Mouse (Mus musculus): ENCODE results near the gene Sp6. TPM values are rescaled to one million over a fixed set of nuclear protein-coding genes. Genes with fewer than 3 reads are reported as not detected.
A peak's percentile ranks its signal among the peaks of the same experiment; 100 is the strongest.

Gene Sp6
- polyA plus RNA-seq, 1 experiment from 2014 or later: not detected

- peaks cover 48% of the 10 kb centered on the region for H3K27me3 ChIP-seq (ENCODE audit: control insufficient read depth, insufficient read depth, low read length)
- 3% methylated on average over 17 of the region's 17 CpGs for WGBS
- peak overlapping the region; percentile 74 for H3K9ac ChIP-seq (ENCODE audit: low read length)
- H3K27ac ChIP-seq (replicated peaks in 1 of 2; ENCODE audit: control insufficient read depth in 1 of 2, insufficient read depth in 1 of 2, low read depth in 2 of 2, low read length in 2 of 2): peak overlapping the region; percentile 62 to 67
- peak overlapping the region; percentile 30 to 35 for H3K4me3 ChIP-seq (ENCODE audit: control insufficient read depth in 1 of 2, insufficient read depth in 1 of 2, low read depth in 1 of 2, low read length in 2 of 2)
- no peaks in the 10 kb centered on the region for H3K9me3 ChIP-seq (ENCODE audit: control insufficient read depth, low read length)
- peak; percentile 36; the same call in 1 of the 2 replicates for ATAC-seq (ENCODE audit: insufficient number of reproducible peaks, insufficient read depth, low FRiP score, low read depth)
- no peaks in the 10 kb centered on the region for H3K36me3 ChIP-seq (ENCODE audit: control insufficient read depth, insufficient read depth, low read length)
- H3K4me2 ChIP-seq (ENCODE audit: low read length): peak overlapping the region; percentile 74
- peaks cover 18 to 27% of the 10 kb centered on the region in 2 experiments for H3K4me1 ChIP-seq (ENCODE audit: control insufficient read depth in 2 of 2, insufficient read depth in 2 of 2, low read length in 2 of 2)
Observed at GRCm38 (mm10) chr11:97025721-97026344, 12.6 kb downstream of the Sp6 start.

- no peaks in the 10 kb centered on the region for H3K9me3 ChIP-seq (ENCODE audit: control insufficient read depth, low read length)
- H3K4me1 ChIP-seq (ENCODE audit: control insufficient read depth in 2 of 2, insufficient read depth in 2 of 2, low read length in 2 of 2): peaks cover 11 to 13% of the 10 kb centered on the region in 2 experiments
- peak within 1 kb of the TSS; percentile 66 for H3K4me2 ChIP-seq (ENCODE audit: low read length)
- H3K36me3 ChIP-seq (ENCODE audit: control insufficient read depth, insufficient read depth, low read length): peaks cover 16% of the 10 kb centered on the region; the same call in 1 of the 2 replicates
- 1% methylated on average over 25 of the region's 25 CpGs for WGBS
- ATAC-seq (ENCODE audit: insufficient number of reproducible peaks, insufficient read depth, low FRiP score, low read depth): no peak
- H3K27ac ChIP-seq (replicated peaks in 1 of 2; ENCODE audit: control insufficient read depth in 1 of 2, insufficient read depth in 1 of 2, low read depth in 2 of 2, low read length in 2 of 2): peak within 1 kb of the TSS; percentile 58 to 65
- H3K4me3 ChIP-seq (ENCODE audit: control insufficient read depth in 1 of 2, insufficient read depth in 1 of 2, low read depth in 1 of 2, low read length in 2 of 2): peak within 1 kb of the TSS; percentile 58 to 80
- peak within 1 kb of the TSS; percentile 74 for H3K9ac ChIP-seq (ENCODE audit: low read length)
- H3K27me3 ChIP-seq (ENCODE audit: control insufficient read depth, insufficient read depth, low read length): peaks cover 9% of the 10 kb centered on the region
Observed at GRCm38 (mm10) chr11:97029686-97030417, 16.7 kb downstream of the Sp6 start, which contains the start of gene Scrn2. TSS of gene Scrn2 (plus strand) at chr11:97029938.

GRCm38 (mm10) chr11:97030426-97030825 lies 17.2 kb downstream of the Sp6 start:
- Histone ChIP-seq H3K4me3 (ENCODE audit: control insufficient read depth in 1 of 2, insufficient read depth in 1 of 2, low read depth in 1 of 2, low read length in 2 of 2) (peak overlapping the region; percentile 58 to 80), H3K27ac (replicated peaks in 1 of 2; ENCODE audit: control insufficient read depth in 1 of 2, insufficient read depth in 1 of 2, low read depth in 2 of 2, low read length in 2 of 2) (no peak overlapping the region), H3K4me2 (ENCODE audit: low read length) (peak overlapping the region; percentile 66), H3K9ac (ENCODE audit: low read length) (peak overlapping the region; percentile 74), H3K4me1 (ENCODE audit: control insufficient read depth in 2 of 2, insufficient read depth in 2 of 2, low read length in 2 of 2) (peaks cover 6 to 11% of the 10 kb centered on the region in 2 experiments), H3K9me3 (ENCODE audit: control insufficient read depth, low read length) (no peaks in the 10 kb centered on the region), H3K36me3 (ENCODE audit: control insufficient read depth, insufficient read depth, low read length) (peaks cover 16% of the 10 kb centered on the region; the same call in 1 of the 2 replicates), H3K27me3 (ENCODE audit: control insufficient read depth, insufficient read depth, low read length) (0 out of 2 replicates have a peak, but pooled peaks cover 3% of the 10 kb centered on the region)
- WGBS: 22% methylated on average over 15 of the region's 15 CpGs
- no peak for ATAC-seq (ENCODE audit: insufficient number of reproducible peaks, insufficient read depth, low FRiP score, low read depth)

- 61% methylated on average over 12 of the region's 12 CpGs for WGBS
- peaks cover 0 to 7% of the 10 kb centered on the region in 2 experiments; a peak in 2 of 4 replicates for H3K4me1 ChIP-seq (ENCODE audit: control insufficient read depth in 2 of 2, insufficient read depth in 2 of 2, low read length in 2 of 2)
- no peak for ATAC-seq (ENCODE audit: insufficient number of reproducible peaks, insufficient read depth, low FRiP score, low read depth)
- H3K4me2 ChIP-seq (ENCODE audit: low read length): no peak overlapping the region
- H3K27me3 ChIP-seq (ENCODE audit: control insufficient read depth, insufficient read depth, low read length): no peaks in the 10 kb centered on the region
- no peaks in the 10 kb centered on the region for H3K9me3 ChIP-seq (ENCODE audit: control insufficient read depth, low read length)
- no peak overlapping the region for H3K9ac ChIP-seq (ENCODE audit: low read length)
- peaks cover 16% of the 10 kb centered on the region; the same call in 1 of the 2 replicates for H3K36me3 ChIP-seq (ENCODE audit: control insufficient read depth, insufficient read depth, low read length)
- no peak overlapping the region for H3K4me3 ChIP-seq (ENCODE audit: control insufficient read depth in 1 of 2, insufficient read depth in 1 of 2, low read depth in 1 of 2, low read length in 2 of 2)
- no peak overlapping the region for H3K27ac ChIP-seq (replicated peaks in 1 of 2; ENCODE audit: control insufficient read depth in 1 of 2, insufficient read depth in 1 of 2, low read depth in 2 of 2, low read length in 2 of 2)
Observed at GRCm38 (mm10) chr11:97031977-97032376, 18.8 kb downstream of the Sp6 start.

- Histone ChIP-seq H3K4me1 (ENCODE audit: control insufficient read depth in 2 of 2, insufficient read depth in 2 of 2, low read length in 2 of 2) (peaks cover 0 to 7% of the 10 kb centered on the region in 2 experiments; a peak in 2 of 4 replicates), H3K4me3 (ENCODE audit: control insufficient read depth in 1 of 2, insufficient read depth in 1 of 2, low read depth in 1 of 2, low read length in 2 of 2) (no peak overlapping the region), H3K4me2 (ENCODE audit: low read length) (no peak overlapping the region), H3K27me3 (ENCODE audit: control insufficient read depth, insufficient read depth, low read length) (no peaks in the 10 kb centered on the region), H3K9ac (ENCODE audit: low read length) (no peak overlapping the region), H3K36me3 (ENCODE audit: control insufficient read depth, insufficient read depth, low read length) (peaks cover 16% of the 10 kb centered on the region; the same call in 1 of the 2 replicates), H3K9me3 (ENCODE audit: control insufficient read depth, low read length) (no peaks in the 10 kb centered on the region), H3K27ac (replicated peaks in 1 of 2; ENCODE audit: control insufficient read depth in 1 of 2, insufficient read depth in 1 of 2, low read depth in 2 of 2, low read length in 2 of 2) (no peak overlapping the region)
- ATAC-seq (ENCODE audit: insufficient number of reproducible peaks, insufficient read depth, low FRiP score, low read depth): no peak
- 93% methylated on average over 4 of the region's 4 CpGs for WGBS
Observed at GRCm38 (mm10) chr11:97032499-97032898, 19.3 kb downstream of the Sp6 start.

- 91% methylated on average over 4 of the region's 4 CpGs for WGBS
- ATAC-seq (ENCODE audit: insufficient number of reproducible peaks, insufficient read depth, low FRiP score, low read depth): no peak
- Histone ChIP-seq H3K4me3 (ENCODE audit: control insufficient read depth in 1 of 2, insufficient read depth in 1 of 2, low read depth in 1 of 2, low read length in 2 of 2) (no peak overlapping the region), H3K27me3 (ENCODE audit: control insufficient read depth, insufficient read depth, low read length) (no peaks in the 10 kb centered on the region), H3K27ac (replicated peaks in 1 of 2; ENCODE audit: control insufficient read depth in 1 of 2, insufficient read depth in 1 of 2, low read depth in 2 of 2, low read length in 2 of 2) (no peak overlapping the region), H3K9me3 (ENCODE audit: control insufficient read depth, low read length) (no peaks in the 10 kb centered on the region), H3K9ac (ENCODE audit: low read length) (no peak overlapping the region), H3K4me1 (ENCODE audit: control insufficient read depth in 2 of 2, insufficient read depth in 2 of 2, low read length in 2 of 2) (peaks cover 0 to 7% of the 10 kb centered on the region in 2 experiments; a peak in 2 of 4 replicates), H3K4me2 (ENCODE audit: low read length) (no peak overlapping the region), H3K36me3 (ENCODE audit: control insufficient read depth, insufficient read depth, low read length) (peaks cover 16% of the 10 kb centered on the region; the same call in 1 of the 2 replicates)
Observed at GRCm38 (mm10) chr11:97033781-97034180, 20.6 kb downstream of the Sp6 start.

GRCm38 (mm10) chr11:97036141-97036540 lies 22.9 kb downstream of the Sp6 start:
- H3K36me3 ChIP-seq (ENCODE audit: control insufficient read depth, insufficient read depth, low read length): peaks cover 16% of the 10 kb centered on the region; the same call in 1 of the 2 replicates
- H3K27ac ChIP-seq (replicated peaks in 1 of 2; ENCODE audit: control insufficient read depth in 1 of 2, insufficient read depth in 1 of 2, low read depth in 2 of 2, low read length in 2 of 2): no peak overlapping the region
- no peaks in the 10 kb centered on the region for H3K9me3 ChIP-seq (ENCODE audit: control insufficient read depth, low read length)
- no peak overlapping the region for H3K9ac ChIP-seq (ENCODE audit: low read length)
- ATAC-seq (ENCODE audit: insufficient number of reproducible peaks, insufficient read depth, low FRiP score, low read depth): no peak
- H3K4me1 ChIP-seq (ENCODE audit: control insufficient read depth in 2 of 2, insufficient read depth in 2 of 2, low read length in 2 of 2): peaks cover 2% of the 10 kb centered on the region in 2 experiments; a peak in 2 of 4 replicates
- no peak overlapping the region for H3K4me2 ChIP-seq (ENCODE audit: low read length)
- 68% methylated on average over 5 of the region's 5 CpGs for WGBS
- H3K4me3 ChIP-seq (ENCODE audit: control insufficient read depth in 1 of 2, insufficient read depth in 1 of 2, low read depth in 1 of 2, low read length in 2 of 2): no peak overlapping the region
- no peaks in the 10 kb centered on the region for H3K27me3 ChIP-seq (ENCODE audit: control insufficient read depth, insufficient read depth, low read length)

Measured in heart, embryonic 14.5 days (tissue).